Mouse (Mus musculus) layer of hippocampus, adult 18-20 months (tissue): ENCODE measurements at regions not wholly inside any gene's neighbourhood (a gene's known extent, or its start where the extent isn't known, plus 50 kb on each side); places are given as distances from the start of the nearest gene placed in this dataset.

Source experiments
- DNase-seq, 2 experiments: peaks; one replicate each; pipeline ENCODE4 v3.0.0; 2022; ENCODE audit warnings: low spot score in 2 of 2

DNA sequence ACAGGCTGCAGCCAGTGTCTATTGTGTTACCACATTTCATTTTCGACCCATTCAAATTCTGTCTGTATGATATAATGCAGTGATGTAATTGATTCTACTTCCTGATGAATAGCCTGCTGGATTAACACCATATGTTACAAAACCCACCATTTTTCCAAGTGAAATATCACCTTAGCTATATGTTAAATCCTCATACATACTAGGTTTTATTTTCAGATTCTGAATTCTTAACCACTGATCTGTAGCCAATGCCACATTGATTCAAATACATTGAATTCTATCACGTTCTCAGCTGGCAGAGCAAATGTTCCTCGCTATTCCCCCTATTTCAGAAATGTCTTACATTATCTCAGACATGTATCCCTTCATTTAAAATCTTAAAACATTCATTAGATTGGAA is 60.4 kb upstream of the Prdx6b start:
- no peak for DNase-seq

DNA sequence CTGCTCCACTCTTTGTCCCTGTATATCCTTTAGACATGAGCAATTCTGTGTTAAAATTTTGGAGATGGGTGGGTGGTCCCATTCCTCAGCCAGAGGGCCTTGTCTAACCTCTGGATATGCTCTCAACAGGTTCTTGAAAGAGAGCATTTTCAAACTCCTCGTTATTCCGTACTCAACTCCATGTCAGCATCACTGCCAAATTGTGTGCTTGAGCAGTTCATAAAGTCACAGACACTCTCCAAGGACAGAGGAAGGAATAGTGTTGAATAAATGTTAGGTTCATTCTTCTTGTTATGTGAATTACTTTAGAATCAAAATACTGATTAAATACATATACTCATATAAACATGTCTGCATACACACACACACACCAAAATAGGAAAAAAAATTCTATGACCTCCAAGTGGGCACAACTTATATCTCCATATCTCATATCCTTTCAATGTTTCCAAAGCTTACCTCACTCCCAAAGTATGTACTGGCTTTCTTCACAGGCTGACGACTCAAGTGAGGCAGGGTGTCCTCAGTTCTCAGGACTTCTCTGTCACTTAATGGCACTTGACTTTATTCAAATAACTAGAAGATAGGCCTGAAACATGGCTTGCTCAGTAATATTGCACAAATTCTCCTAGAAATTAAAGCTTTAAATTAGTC is 75.9 kb upstream of the Pde1a start:
- no peak for DNase-seq

DNA sequence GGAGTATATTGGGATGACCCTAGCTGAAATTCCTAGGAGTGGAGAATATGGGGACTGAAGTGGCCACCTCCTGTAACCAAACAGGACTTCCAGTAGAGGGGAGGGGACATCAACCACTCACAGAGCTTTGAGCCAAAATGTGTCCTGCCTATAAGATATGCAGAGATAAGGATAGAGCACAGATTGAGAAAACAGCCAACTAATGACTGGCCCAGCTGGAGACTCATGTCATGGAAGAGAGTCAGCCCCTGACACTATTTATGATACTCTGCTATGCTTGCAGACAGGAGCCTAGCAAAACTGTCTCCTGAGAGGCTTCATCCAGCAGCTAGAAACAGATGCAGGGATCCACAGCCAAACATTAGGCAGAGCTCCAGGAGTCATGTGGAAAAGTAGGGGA is 74.2 kb upstream of the Pde1a start:
- DNase-seq: no peak

DNA sequence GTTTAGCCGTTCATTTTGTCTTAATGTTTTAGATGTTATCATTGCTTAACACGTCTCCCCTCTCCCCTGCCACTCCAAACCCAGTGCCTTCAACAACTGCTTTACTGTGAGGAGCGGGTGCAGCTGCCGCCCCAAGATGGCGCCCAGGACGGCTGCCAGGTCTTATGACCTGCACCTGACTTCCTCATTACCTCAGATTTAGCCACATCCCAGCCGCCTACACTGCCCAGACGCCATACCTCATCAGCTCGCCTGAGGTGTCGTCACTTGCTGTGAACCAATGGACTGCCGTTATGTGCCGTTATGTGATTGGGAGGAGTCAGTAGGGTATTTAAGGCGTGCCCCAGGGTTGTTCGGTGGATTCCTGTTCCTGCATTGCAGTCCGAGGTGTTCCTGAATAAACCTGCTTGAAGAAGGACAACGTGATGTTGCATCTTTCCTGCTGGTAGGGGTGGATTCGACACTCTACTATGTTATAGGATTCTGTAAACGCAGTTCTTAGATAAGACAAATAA is 66.7 kb upstream of the Pde1a start:
- no peak for DNase-seq

DNA sequence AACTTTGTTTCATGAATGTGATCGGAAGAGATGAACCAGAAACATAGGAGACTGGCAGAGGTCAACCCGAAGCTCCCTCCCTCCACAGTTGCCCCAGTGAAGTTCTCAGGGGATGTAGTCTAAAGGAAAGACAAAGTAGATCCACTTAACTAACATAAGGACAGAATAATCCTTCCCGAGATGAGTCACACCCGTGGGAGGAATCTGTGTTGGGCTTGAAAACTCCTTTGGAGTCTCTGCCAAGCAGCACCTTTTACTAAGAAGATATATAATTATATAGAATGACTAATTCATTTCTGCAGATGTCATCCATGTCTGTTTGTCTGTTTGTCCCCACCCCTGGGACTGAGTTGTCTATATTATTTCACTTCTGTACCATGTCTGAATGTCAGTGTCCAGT is 59.1 kb upstream of the Pde1a start:
- peak; percentile 16 to 41 for DNase-seq

DNA sequence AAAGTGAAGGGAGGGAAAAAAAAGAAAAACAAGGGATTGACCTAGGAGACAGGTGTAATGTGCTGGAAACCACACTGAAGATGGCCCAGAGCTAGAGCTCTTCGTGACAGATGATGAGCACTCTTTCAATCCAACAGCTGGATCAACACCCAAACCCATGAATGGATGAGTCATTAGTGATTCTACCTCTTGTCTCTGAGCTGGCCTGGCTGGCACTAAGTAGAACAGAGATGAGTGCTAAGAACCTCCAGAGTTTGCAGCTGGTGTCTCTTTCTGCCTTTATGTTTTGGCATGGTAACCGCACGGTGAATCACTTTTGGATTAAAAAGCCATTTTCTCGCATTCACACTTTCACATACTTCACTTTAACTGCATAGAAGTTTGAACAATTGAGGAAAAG is 57.6 kb upstream of the Pde1a start:
- DNase-seq: no peak
